ENCODE assay signal across 8 mouse cellular contexts in genomic region chr5:121546530-121546895, GRCm38 (mm10). TPM values are rescaled to one million over a fixed set of nuclear protein-coding genes. Genes with fewer than 3 reads are reported as not detected.
DNase-seq lines count a peak whose midpoint lies in the region; ATAC-seq lines count a peak whose summit lies in the region.

No protein-coding gene starts in this region.

- H3K27ac ChIP-seq in midbrain, embryonic 16.5 days (ENCODE audit: low read length): peak overlapping the region; percentile 98
- peak overlapping the region; percentile 94; the same call in 1 of the 2 replicates for H3K27ac ChIP-seq in stomach, embryonic 15.5 days

- 0 out of 2 replicates have a peak, but pooled peaks cover 4% of the 10 kb centered on the region for H3K9me3 ChIP-seq in midbrain, embryonic 16.5 days (replicated peaks; ENCODE audit: control insufficient read depth, low read length, poor library complexity, severe bottlenecking)
- H3K9me3 ChIP-seq in stomach, embryonic 15.5 days: no peaks in the 10 kb centered on the region

- WGBS in midbrain, embryonic 16.5 days: 43% methylated on average over 6 of the region's 6 CpGs
- WGBS in stomach, embryonic 15.5 days: 29% methylated on average over 6 of the region's 6 CpGs

- H3K9ac ChIP-seq in midbrain, embryonic 16.5 days (ENCODE audit: low read depth, low read length): 0 out of 2 replicates have a peak overlapping the region, but pooled peaks have one; percentile 5
- peak overlapping the region; percentile 95; the same call in 1 of the 2 replicates for H3K9ac ChIP-seq in stomach, embryonic 15.5 days

- peak; percentile 32 for DNase-seq in ovary, postnatal 14 days (ENCODE audit: low spot score)
- DNase-seq in ovary, postnatal 10 days (ENCODE audit: low spot score): no peak
- peak; percentile 42 to 68 for DNase-seq in cerebellum, postnatal 14 days
- DNase-seq in frontal cortex, postnatal 36 days (ENCODE audit: low spot score in 2 of 2): peak; percentile 33 to 45
- DNase-seq in kidney, adult 9 months: peak; percentile 75
- peak; percentile 77 for DNase-seq in liver

- peak overlapping the region; percentile 83 for H3K4me3 ChIP-seq in midbrain, embryonic 16.5 days (ENCODE audit: low read depth, low read length)
- peak overlapping the region; percentile 99 for H3K4me3 ChIP-seq in stomach, embryonic 15.5 days (replicated peaks)

- H3K27me3 ChIP-seq in midbrain, embryonic 16.5 days (ENCODE audit: control insufficient read depth, insufficient read depth, low read depth, low read length): no peaks in the 10 kb centered on the region
- H3K27me3 ChIP-seq in stomach, embryonic 15.5 days (replicated peaks): no peaks in the 10 kb centered on the region

- H3K36me3 ChIP-seq in midbrain, embryonic 16.5 days (ENCODE audit: control insufficient read depth, insufficient read depth, low read length): no peaks in the 10 kb centered on the region
- no peaks in the 10 kb centered on the region for H3K36me3 ChIP-seq in stomach, embryonic 15.5 days

- ATAC-seq in midbrain, embryonic 16.5 days: peak; percentile 50; the same call in 1 of the 2 replicates
- ATAC-seq in stomach, embryonic 15.5 days (ENCODE audit: insufficient read depth, low FRiP score, low read depth): no peak

- H3K4me1 ChIP-seq in midbrain, embryonic 16.5 days (ENCODE audit: control insufficient read depth, insufficient read depth, low read length): peaks cover 32% of the 10 kb centered on the region
- peaks cover 11% of the 10 kb centered on the region for H3K4me1 ChIP-seq in stomach, embryonic 15.5 days

- H3K4me2 ChIP-seq in midbrain, embryonic 16.5 days (ENCODE audit: low read length): peak overlapping the region; percentile 74
- peak overlapping the region; percentile 78 for H3K4me2 ChIP-seq in stomach, embryonic 15.5 days

RNA-seq across cellular contexts. Expression of gene Mapkapk5, which starts 0.8 kb away (rescaled TPM):
- polyA plus RNA-seq in midbrain, embryonic 16.5 days (2015; fragmentation: Nextera tagmentation; extraction: Ambion mirVana): 58.8 and 64.1 TPM in 2 replicates
- polyA plus RNA-seq in stomach, embryonic 15.5 days (2015; fragmentation: Nextera tagmentation; extraction: Ambion mirVana): 46.7 and 48.9 TPM in 2 replicates

RNA-seq across cellular contexts. Expression of gene Adam1a, which starts 1.2 kb away (rescaled TPM):
- polyA plus RNA-seq in midbrain, embryonic 16.5 days (2015; fragmentation: Nextera tagmentation; extraction: Ambion mirVana): 4.9 and 6.5 TPM in 2 replicates
- polyA plus RNA-seq in stomach, embryonic 15.5 days (2015; fragmentation: Nextera tagmentation; extraction: Ambion mirVana): 1.4 TPM in 2 replicates

RNA-seq across cellular contexts. Expression of gene Gm42878, which starts 1.2 kb away (rescaled TPM):
- not detected in 2 replicates for polyA plus RNA-seq in midbrain, embryonic 16.5 days (2015; fragmentation: Nextera tagmentation; extraction: Ambion mirVana)
- not detected in 2 replicates for polyA plus RNA-seq in stomach, embryonic 15.5 days (2015; fragmentation: Nextera tagmentation; extraction: Ambion mirVana)

RNA-seq across cellular contexts. Expression of gene Adam1b, which starts 43.3 kb away (rescaled TPM):
- polyA plus RNA-seq in midbrain, embryonic 16.5 days (2015; fragmentation: Nextera tagmentation; extraction: Ambion mirVana): not detected in 2 replicates
- 0.05 and 0.09 TPM in 2 replicates for polyA plus RNA-seq in stomach, embryonic 15.5 days (2015; fragmentation: Nextera tagmentation; extraction: Ambion mirVana)

RNA-seq across cellular contexts. Expression of gene Aldh2, which starts 47.1 kb away (rescaled TPM):
- polyA plus RNA-seq in midbrain, embryonic 16.5 days (2015; fragmentation: Nextera tagmentation; extraction: Ambion mirVana): 129 and 141 TPM in 2 replicates
- 196 and 206 TPM in 2 replicates for polyA plus RNA-seq in stomach, embryonic 15.5 days (2015; fragmentation: Nextera tagmentation; extraction: Ambion mirVana)
